In genomic region chr9:67463440-67464122, GRCm38 (mm10) we compare ENCODE assay signal across 15 mouse cellular contexts.
A peak's percentile ranks its signal among the peaks of the same experiment; 100 is the strongest.
DNase-seq lines count a peak whose midpoint lies in the region; ATAC-seq and TF ChIP-seq lines count a peak whose summit lies in the region.
"Had no signal": no experiment of that assay in that cellular context is flagged by ENCODE, and none has a peak within 500 bp of the region (broad histone marks: within the 10 kb centered on the region; RNA-seq: fewer than 3 reads in every experiment).

No protein-coding gene starts in this region.

- no peak for TF ChIP-seq POLR2A in myocyte (IDR thresholded peaks at IDR 0.05; ENCODE audit: insufficient read length, low read depth)

- DNase-seq in heart, embryonic 10.5 days (ENCODE audit: low spot score): peak; percentile 78
- no peak for DNase-seq in heart, adult 8-10 months (ENCODE audit: low spot score)
- no peak for DNase-seq in kidney, postnatal 4 days
- DNase-seq in adipocyte (ENCODE audit: low spot score): peak; percentile 23
- DNase-seq in left cerebral cortex, postnatal 25 days (ENCODE audit: low spot score in 2 of 2): no peak
- DNase-seq: B cell, adult 2 months; cerebellum, adult 2 months; kidney, adult 9 months; lung, postnatal 14 days; right cerebral cortex, postnatal 4 days had no signal

- H3K9me3 ChIP-seq in heart, embryonic 10.5 days: no peaks in the 10 kb centered on the region
- H3K9me3 ChIP-seq in kidney, embryonic 15.5 days (replicated peaks): no peaks in the 10 kb centered on the region

- H3K4me1 ChIP-seq in heart, embryonic 10.5 days: peaks cover 28% of the 10 kb centered on the region
- peaks cover 4% of the 10 kb centered on the region; the same call in 1 of the 2 replicates for H3K4me1 ChIP-seq in kidney, embryonic 15.5 days

- H3K4me2 ChIP-seq in kidney, embryonic 15.5 days: no peak overlapping the region
- H3K4me2 ChIP-seq in myocyte (ENCODE audit: low read depth): peak overlapping the region; percentile 62
- H3K4me2 ChIP-seq: midbrain, embryonic 11.5 days had no signal

- no peak overlapping the region for H3ac ChIP-seq in myocyte (ENCODE audit: control insufficient read depth, insufficient read length)

- no peaks in the 10 kb centered on the region for H3K79me2 ChIP-seq in myocyte (ENCODE audit: control insufficient read depth, insufficient read depth)

- no peaks in the 10 kb centered on the region; the same call in 1 of the 2 replicates for H3K27me3 ChIP-seq in heart, embryonic 10.5 days (ENCODE audit: insufficient read depth, poor library complexity, severe bottlenecking)
- no peaks in the 10 kb centered on the region for H3K27me3 ChIP-seq in kidney, embryonic 15.5 days
- H3K27me3 ChIP-seq in myocyte (ENCODE audit: control insufficient read depth, insufficient read depth, insufficient read length): no peaks in the 10 kb centered on the region

- WGBS in heart, embryonic 10.5 days: 27% methylated on average over 11 of the region's 11 CpGs
- 52% methylated on average over 11 of the region's 11 CpGs for WGBS in kidney, embryonic 15.5 days

- H3K36me3 ChIP-seq in heart, embryonic 10.5 days: no peaks in the 10 kb centered on the region
- H3K36me3 ChIP-seq in kidney, embryonic 15.5 days: no peaks in the 10 kb centered on the region
- H3K36me3 ChIP-seq in myocyte (ENCODE audit: control insufficient read depth, insufficient read depth): no peaks in the 10 kb centered on the region

- no peak for ATAC-seq in kidney, embryonic 15.5 days (replicated peaks; ENCODE audit: low FRiP score)
- no peak for ATAC-seq in CD4-positive, CD25-positive, alpha-beta regulatory T cell, adult 4 months

- intact Hi-C loops in left cerebral cortex, postnatal 25 days (cut with DNase I): no loop called here

- no peak overlapping the region for H3K4me3 ChIP-seq in heart, embryonic 10.5 days
- no peak overlapping the region for H3K4me3 ChIP-seq in kidney, embryonic 15.5 days (replicated peaks)
- H3K4me3 ChIP-seq in myocyte: no peak overlapping the region

- H3K9ac ChIP-seq in kidney, embryonic 15.5 days: no peak overlapping the region
- H3K9ac ChIP-seq: liver, embryonic 14.5 days had no signal

- peak overlapping the region; percentile 49 for H3K27ac ChIP-seq in heart, embryonic 10.5 days
- 0 out of 2 replicates have a peak overlapping the region, but pooled peaks have one; percentile 9 for H3K27ac ChIP-seq in kidney, embryonic 15.5 days
- H3K27ac ChIP-seq: liver, embryonic 14.5 days had no signal

TF ChIP-seq in myocyte, 11 proteins besides CTCF, POLR2A, EP300 and RAD21:
- TF ChIP-seq TCF3 (IDR thresholded peaks at IDR 0.05; ENCODE audit: insufficient read length, low read depth) (peak; percentile 18), POLR2AphosphoS2 (IDR thresholded peaks at IDR 0.05; ENCODE audit: insufficient read length, low read depth) (no peak), CEBPB (IDR thresholded peaks at IDR 0.05; ENCODE audit: insufficient read depth, poor library complexity, severe bottlenecking) (peak; percentile 94), TCF12 (IDR thresholded peaks at IDR 0.05; ENCODE audit: insufficient read depth, poor library complexity, severe bottlenecking) (peak; percentile 61), REST (IDR thresholded peaks at IDR 0.05; ENCODE audit: insufficient read depth, insufficient read length) (no peak), MYOD1 (IDR thresholded peaks at IDR 0.05; ENCODE audit: control insufficient read depth in 1 of 3, insufficient read length in 2 of 3, low read depth in 2 of 3) (peak in 1 of 3 experiments; percentile 18), MYOG (IDR thresholded peaks at IDR 0.05; ENCODE audit: control insufficient read depth in 1 of 3, insufficient read depth in 1 of 3, insufficient read length in 2 of 3, low read depth in 2 of 3) (peak in 1 of 3 experiments; percentile 34)

Comparison
In these comparisons a context has a peak if more than half of its experiments do, and no peak if none do; other contexts are left out.
1. DNase-seq: peak in heart, embryonic 10.5 days (single experiment) and adipocyte (single experiment); none in heart, adult 8-10 months (single experiment), kidney, postnatal 4 days (0 of 2) and left cerebral cortex, postnatal 25 days (0 of 2).